Mouse (Mus musculus) splenic B cell, adult 2 months (primary cell): ENCODE measurements around the gene Ermard.

Experiments used
- DNase-seq: peaks from one replicate; pipeline ENCODE4 v3.0.0-alpha.2; 2011; ENCODE audit warnings: low read depth, low spot score
- H3K27me3 ChIP-seq: 2 replicates; pipeline ENCODE4 v1.6.1; 2012; ENCODE audit warnings: mild to moderate bottlenecking, low read length, moderate library complexity, mixed read lengths; ENCODE audit not compliant: control insufficient read depth, poor library complexity, insufficient read depth, severe bottlenecking
- H3K36me3 ChIP-seq: 2 replicates; pipeline ENCODE4 v1.6.1; 2012; ENCODE audit warnings: mild to moderate bottlenecking, low read length, moderate library complexity, mixed read lengths; ENCODE audit not compliant: control insufficient read depth, poor library complexity, insufficient read depth, severe bottlenecking

Gene Ermard

GRCm38 (mm10) chr17:15077536-15077935 lies 36.5 kb downstream of the Ermard start:
- H3K36me3 ChIP-seq, result no peaks in the 10 kb centered on the region
- DNase-seq, result no peak
- no peaks in the 10 kb centered on the region for H3K27me3 ChIP-seq

GRCm38 (mm10) chr17:15084226-15084848 lies 43.3 kb downstream of the Ermard start:
- no peaks in the 10 kb centered on the region for H3K36me3 ChIP-seq
- DNase-seq, result no peak
- H3K27me3 ChIP-seq, result no peaks in the 10 kb centered on the region

- DNase-seq, result no peak
- H3K27me3 ChIP-seq, result no peaks in the 10 kb centered on the region
- no peaks in the 10 kb centered on the region for H3K36me3 ChIP-seq
Measured at GRCm38 (mm10) chr17:15085006-15085405, 44.0 kb downstream of the Ermard start.

GRCm38 (mm10) chr17:15088166-15088565 lies 47.2 kb downstream of the Ermard start:
- no peak for DNase-seq
- H3K27me3 ChIP-seq, result no peaks in the 10 kb centered on the region

GRCm38 (mm10) chr17:15088591-15089001 lies 47.6 kb downstream of the Ermard start:
- H3K36me3 ChIP-seq, result no peaks in the 10 kb centered on the region
- no peak for DNase-seq
- H3K27me3 ChIP-seq, result no peaks in the 10 kb centered on the region

More at GRCm38 (mm10) chr17:15088166-15088565, 47.2 kb downstream of the Ermard start:
- H3K36me3 ChIP-seq, result no peaks in the 10 kb centered on the region

GRCm38 (mm10) chr17:15091739-15092138 lies 50.7 kb downstream of the Ermard start:
- Histone ChIP-seq H3K27me3 (no peaks in the 10 kb centered on the region), H3K36me3 (no peaks in the 10 kb centered on the region)
- DNase-seq, result no peak

- DNase-seq, result no peak
Measured at GRCm38 (mm10) chr17:15093523-15093922, 52.5 kb downstream of the Ermard start.

GRCm38 (mm10) chr17:15096853-15097252 lies 55.8 kb downstream of the Ermard start:
- Histone ChIP-seq H3K27me3 (no peaks in the 10 kb centered on the region), H3K36me3 (no peaks in the 10 kb centered on the region)
- DNase-seq, result no peak

More at GRCm38 (mm10) chr17:15093523-15093922, 52.5 kb downstream of the Ermard start:
- H3K27me3 ChIP-seq, result no peaks in the 10 kb centered on the region
- H3K36me3 ChIP-seq, result no peaks in the 10 kb centered on the region

GRCm38 (mm10) chr17:15098677-15099076 lies 57.7 kb downstream of the Ermard start:
- H3K27me3 ChIP-seq, result no peaks in the 10 kb centered on the region
- no peak for DNase-seq
- H3K36me3 ChIP-seq, result no peaks in the 10 kb centered on the region

GRCm38 (mm10) chr17:15101355-15101754 lies 60.3 kb downstream of the Ermard start:
- Histone ChIP-seq H3K36me3 (no peaks in the 10 kb centered on the region), H3K27me3 (no peaks in the 10 kb centered on the region)
- DNase-seq, result no peak

GRCm38 (mm10) chr17:15107143-15107649 lies 66.2 kb downstream of the Ermard start:
- no peaks in the 10 kb centered on the region for H3K36me3 ChIP-seq
- no peak for DNase-seq

GRCm38 (mm10) chr17:15108473-15109441 lies 67.7 kb downstream of the Ermard start:
- no peak for DNase-seq
- Histone ChIP-seq H3K27me3 (no peaks in the 10 kb centered on the region), H3K36me3 (no peaks in the 10 kb centered on the region)

More at GRCm38 (mm10) chr17:15107143-15107649, 66.2 kb downstream of the Ermard start:
- H3K27me3 ChIP-seq, result no peaks in the 10 kb centered on the region

- Histone ChIP-seq H3K27me3 (no peaks in the 10 kb centered on the region), H3K36me3 (no peaks in the 10 kb centered on the region)
- DNase-seq, result no peak
Measured at GRCm38 (mm10) chr17:15115550-15115949, 74.5 kb downstream of the Ermard start.

- DNase-seq, result no peak
- Histone ChIP-seq H3K36me3 (no peaks in the 10 kb centered on the region), H3K27me3 (no peaks in the 10 kb centered on the region; the same call in 1 of the 2 replicates)
Measured at GRCm38 (mm10) chr17:15120096-15120495, 79.1 kb downstream of the Ermard start.

- DNase-seq, result no peak
- Histone ChIP-seq H3K36me3 (no peaks in the 10 kb centered on the region), H3K27me3 (no peaks in the 10 kb centered on the region; the same call in 1 of the 2 replicates)
Measured at GRCm38 (mm10) chr17:15120569-15120968, 79.6 kb downstream of the Ermard start.
